Mouse (Mus musculus): Measurements from ENCODE around the gene Abhd14b. TPM values are rescaled to one million over a fixed set of nuclear protein-coding genes. Genes with fewer than 3 reads are reported as not detected.

Gene Abhd14b
- polyA plus RNA-seq, 1 experiment: 12.8 TPM

- no peak for TF ChIP-seq CTCF (IDR thresholded peaks at IDR 0.05; ENCODE audit: borderline replicate concordance, extremely low read depth, insufficient read depth, insufficient read length)
- peak; percentile 56 for TF ChIP-seq POLR2A (IDR thresholded peaks at IDR 0.05; ENCODE audit: borderline replicate concordance, extremely low read depth, insufficient read depth, insufficient read length, poor library complexity, severe bottlenecking)
Observed at GRCm38 (mm10) chr9:106453271-106454070, 6.2 kb downstream of the Abhd14b start, which contains the start of gene Pcbp4. Gene Pcbp4, plus strand, starts transcription at chr9:106453291.

DNA sequence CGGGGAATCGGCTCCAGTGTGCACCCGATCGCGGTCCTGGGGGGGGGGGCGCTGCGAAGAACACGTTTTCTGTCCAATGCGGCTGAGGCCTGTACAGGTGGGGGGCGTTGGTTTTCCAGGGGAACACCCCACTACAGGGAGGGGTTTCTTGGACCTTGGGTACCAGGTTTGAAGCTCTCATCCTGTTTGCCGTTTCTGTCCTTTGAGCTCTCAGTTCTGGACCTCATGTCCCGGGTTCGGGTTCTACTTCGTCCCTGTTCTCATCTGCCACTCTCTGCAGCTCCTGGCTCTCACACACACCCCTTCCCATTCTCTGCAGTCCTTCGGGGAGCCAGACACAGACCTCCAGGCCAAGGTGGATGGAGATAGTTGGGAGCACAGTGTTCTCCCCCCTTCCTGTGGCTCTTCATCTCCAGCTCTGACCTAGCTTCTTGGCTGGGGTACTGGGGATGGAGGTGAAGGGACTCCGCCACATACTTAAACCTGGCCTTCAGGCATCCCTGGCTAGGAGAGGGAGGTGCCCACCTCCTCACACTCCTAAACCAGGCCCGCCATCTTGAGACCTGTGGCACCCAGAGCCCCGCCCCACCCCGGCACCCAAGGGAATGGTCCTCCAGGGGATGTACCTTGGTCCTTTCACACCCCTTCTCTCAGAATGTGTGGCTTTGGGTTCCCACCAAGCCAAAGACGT is 7.0 kb downstream of the Abhd14b start:
- peak; percentile 62 for DNase-seq (ENCODE audit: low read depth)
- TF ChIP-seq POLR2A (IDR thresholded peaks at IDR 0.05; ENCODE audit: borderline replicate concordance, extremely low read depth, insufficient read depth, insufficient read length, poor library complexity, severe bottlenecking) (no peak), CTCF (IDR thresholded peaks at IDR 0.05; ENCODE audit: borderline replicate concordance, extremely low read depth, insufficient read depth, insufficient read length) (no peak)

More at GRCm38 (mm10) chr9:106453271-106454070, 6.2 kb downstream of the Abhd14b start, which contains the start of gene Pcbp4:
- DNase-seq (ENCODE audit: low read depth): peak; percentile 86

DNA sequence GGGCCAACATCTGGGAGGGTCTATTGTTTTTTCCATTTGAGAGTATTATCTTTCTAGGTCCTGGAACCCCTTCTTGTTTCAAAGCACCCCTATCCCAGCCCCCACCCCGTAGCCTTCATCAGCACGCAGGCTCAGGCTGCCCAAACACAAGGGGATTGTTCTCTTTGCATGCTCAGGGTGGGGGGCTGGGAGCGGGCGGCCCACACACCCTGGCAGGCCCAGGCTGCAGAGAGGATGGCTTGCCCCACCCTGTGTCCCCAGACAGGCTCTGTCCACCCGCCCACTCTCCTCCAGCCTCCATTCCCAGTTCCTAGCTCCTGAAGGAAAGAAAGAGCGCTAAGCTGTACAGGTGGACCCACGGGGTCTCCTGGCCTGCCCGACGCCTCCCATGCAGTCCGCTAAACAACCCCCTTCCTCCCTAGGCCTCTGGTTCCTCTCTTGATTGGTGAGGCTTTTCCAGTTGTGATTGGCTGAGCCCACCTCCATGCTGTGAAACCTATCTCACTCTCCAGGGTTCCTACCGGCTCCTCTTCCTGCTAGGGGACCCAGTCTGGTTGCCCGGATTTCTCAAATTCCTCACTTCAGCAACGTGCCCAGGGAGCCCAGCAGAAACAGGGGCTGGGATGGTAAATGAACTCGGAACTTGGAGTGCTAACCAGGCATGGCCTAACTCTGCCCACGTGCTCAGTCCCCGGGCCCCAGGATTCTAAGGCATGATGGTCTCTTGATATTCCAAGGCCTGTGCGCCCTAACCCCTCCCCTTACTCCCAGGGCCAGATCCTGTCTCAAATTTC is 7.8 kb downstream of the Abhd14b start:
- DNase-seq (ENCODE audit: low read depth): peak; percentile 84
- TF ChIP-seq CTCF (IDR thresholded peaks at IDR 0.05; ENCODE audit: borderline replicate concordance, extremely low read depth, insufficient read depth, insufficient read length) (no peak), POLR2A (IDR thresholded peaks at IDR 0.05; ENCODE audit: borderline replicate concordance, extremely low read depth, insufficient read depth, insufficient read length, poor library complexity, severe bottlenecking) (peak; percentile 25; the same call in 1 of the 2 replicates)

- TF ChIP-seq POLR2A (IDR thresholded peaks at IDR 0.05; ENCODE audit: borderline replicate concordance, extremely low read depth, insufficient read depth, insufficient read length, poor library complexity, severe bottlenecking): no peak
- no peak for TF ChIP-seq CTCF (IDR thresholded peaks at IDR 0.05; ENCODE audit: borderline replicate concordance, extremely low read depth, insufficient read depth, insufficient read length)
- peak; percentile 86 for DNase-seq (ENCODE audit: low read depth)
Observed at GRCm38 (mm10) chr9:106456325-106457162, 9.3 kb downstream of the Abhd14b start.

- peak; percentile 48 for DNase-seq (ENCODE audit: low read depth)
- no peak for TF ChIP-seq CTCF (IDR thresholded peaks at IDR 0.05; ENCODE audit: borderline replicate concordance, extremely low read depth, insufficient read depth, insufficient read length)
- TF ChIP-seq POLR2A (IDR thresholded peaks at IDR 0.05; ENCODE audit: borderline replicate concordance, extremely low read depth, insufficient read depth, insufficient read length, poor library complexity, severe bottlenecking): no peak
Observed at GRCm38 (mm10) chr9:106457163-106457559, 9.9 kb downstream of the Abhd14b start.

DNA sequence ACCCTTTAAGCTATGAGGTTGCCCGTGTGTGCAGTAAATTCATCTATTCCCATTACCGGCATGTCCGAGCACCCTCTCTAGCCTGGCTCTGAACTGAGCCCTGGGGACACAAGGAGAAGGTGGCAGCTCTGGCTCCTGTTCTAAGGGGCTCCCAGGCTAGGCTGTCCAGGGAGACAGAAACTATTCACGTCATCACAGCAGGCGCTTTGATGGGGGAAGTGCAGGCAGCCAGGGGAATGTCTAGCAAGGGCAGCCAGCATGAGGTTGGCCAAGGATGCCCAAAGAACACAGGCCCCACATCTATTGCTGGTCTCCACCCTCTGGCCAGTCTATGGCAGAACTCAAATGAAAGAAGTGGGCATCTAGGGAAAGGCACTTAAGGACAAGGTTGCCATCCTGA is 10.7 kb downstream of the Abhd14b start:
- TF ChIP-seq POLR2A (IDR thresholded peaks at IDR 0.05; ENCODE audit: borderline replicate concordance, extremely low read depth, insufficient read depth, insufficient read length, poor library complexity, severe bottlenecking) (no peak), CTCF (IDR thresholded peaks at IDR 0.05; ENCODE audit: borderline replicate concordance, extremely low read depth, insufficient read depth, insufficient read length) (no peak)
- no peak for DNase-seq (ENCODE audit: low read depth)

GRCm38 (mm10) chr9:106459946-106460345 is 12.7 kb downstream of the Abhd14b start:
- TF ChIP-seq CTCF (IDR thresholded peaks at IDR 0.05; ENCODE audit: borderline replicate concordance, extremely low read depth, insufficient read depth, insufficient read length) (no peak), POLR2A (IDR thresholded peaks at IDR 0.05; ENCODE audit: borderline replicate concordance, extremely low read depth, insufficient read depth, insufficient read length, poor library complexity, severe bottlenecking) (no peak)
- DNase-seq (ENCODE audit: low read depth): no peak

- no peak for DNase-seq (ENCODE audit: low read depth)
- TF ChIP-seq POLR2A (IDR thresholded peaks at IDR 0.05; ENCODE audit: borderline replicate concordance, extremely low read depth, insufficient read depth, insufficient read length, poor library complexity, severe bottlenecking) (no peak), CTCF (IDR thresholded peaks at IDR 0.05; ENCODE audit: borderline replicate concordance, extremely low read depth, insufficient read depth, insufficient read length) (no peak)
Observed at GRCm38 (mm10) chr9:106460401-106461025, 13.3 kb downstream of the Abhd14b start.

DNA sequence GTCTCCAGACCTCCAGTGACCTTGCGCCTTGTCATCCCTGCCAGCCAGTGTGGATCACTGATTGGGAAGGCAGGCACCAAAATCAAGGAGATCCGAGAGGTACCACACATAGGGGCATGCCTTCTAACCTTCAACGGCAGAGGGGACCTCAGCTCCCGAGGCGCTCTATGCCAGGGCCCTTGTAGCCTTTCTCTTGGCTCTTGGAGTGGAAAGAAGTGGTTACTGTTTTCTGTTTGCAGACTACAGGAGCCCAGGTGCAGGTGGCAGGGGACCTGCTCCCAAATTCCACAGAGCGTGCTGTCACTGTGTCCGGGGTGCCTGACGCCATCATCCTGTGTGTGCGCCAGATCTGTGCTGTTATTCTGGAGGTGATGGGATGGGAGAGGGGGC is 13.8 kb downstream of the Abhd14b start:
- no peak for DNase-seq (ENCODE audit: low read depth)
- TF ChIP-seq CTCF (IDR thresholded peaks at IDR 0.05; ENCODE audit: borderline replicate concordance, extremely low read depth, insufficient read depth, insufficient read length) (no peak), POLR2A (IDR thresholded peaks at IDR 0.05; ENCODE audit: borderline replicate concordance, extremely low read depth, insufficient read depth, insufficient read length, poor library complexity, severe bottlenecking) (no peak)

Data from brain, embryonic 14.5 days (tissue).